Mouse (Mus musculus) small intestine, adult 2 months (tissue): Measurements from ENCODE around the gene Ccdc91.

Source experiments
- CTCF ChIP-seq: fragments of 200-500 bp; IDR thresholded peaks from 2 replicates; pipeline ENCODE4 v1.5.1; 2012; ENCODE audit warnings: low read depth, mild to moderate bottlenecking, control low read depth, inconsistent platforms, low read length, moderate library complexity, mixed read lengths; ENCODE audit not compliant: insufficient replicate concordance, insufficient read length; ENCODE audit errors: extremely low read depth
- POLR2A ChIP-seq: fragments of 200-500 bp; IDR thresholded peaks from 2 replicates; pipeline ENCODE4 v1.6.1; 2012; ENCODE audit warnings: low read depth, mild to moderate bottlenecking, control low read depth, inconsistent platforms, low read length, moderate library complexity

DNA sequence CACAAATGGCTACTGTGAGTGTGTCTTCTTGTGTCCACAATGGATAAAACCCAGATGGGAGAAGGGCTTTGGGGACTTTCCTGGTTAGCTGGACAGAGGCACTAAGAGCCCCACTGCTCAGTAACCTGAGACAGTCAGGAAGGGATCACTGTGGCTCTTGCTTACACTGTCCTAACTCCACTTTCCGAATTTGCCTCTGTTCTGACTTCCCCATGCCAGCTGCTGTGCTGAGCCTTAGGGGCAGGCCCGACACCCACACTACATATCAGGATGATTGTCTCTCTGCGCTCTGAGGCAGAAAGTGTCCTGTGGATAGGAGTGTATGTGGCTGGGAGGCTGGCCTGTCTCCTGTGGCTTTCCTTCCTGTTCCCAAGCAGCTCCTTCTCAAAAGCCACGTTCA lies 97.5 kb downstream of the Ccdc91 start:
- TF ChIP-seq CTCF (no peak), POLR2A (no peak)
